Comparison of ENCODE assay signal across 16 mouse cellular contexts in genomic region chr11:94441122-94441521, GRCm38 (mm10). TPM values are rescaled to one million over a fixed set of nuclear protein-coding genes. Genes with fewer than 3 reads are reported as not detected.
DNase-seq lines count a peak whose midpoint lies in the region; ATAC-seq lines count a peak whose summit lies in the region.
"Had no signal": no experiment of that assay in that cellular context is flagged by ENCODE, and none has a peak within 500 bp of the region (broad histone marks: within the 10 kb centered on the region; RNA-seq: fewer than 3 reads in every experiment).

No protein-coding gene starts in this region.

- H3K9me3 ChIP-seq in heart, embryonic 13.5 days: no peaks in the 10 kb centered on the region
- H3K9me3 ChIP-seq in embryonic facial prominence, embryonic 11.5 days (replicated peaks; ENCODE audit: control insufficient read depth, low read length): no peaks in the 10 kb centered on the region
- no peaks in the 10 kb centered on the region for H3K9me3 ChIP-seq in hindbrain, embryonic 13.5 days
- no peaks in the 10 kb centered on the region for H3K9me3 ChIP-seq in midbrain, embryonic 15.5 days
- H3K9me3 ChIP-seq: kidney, embryonic 15.5 days; liver, embryonic 15.5 days had no signal

- H3K9ac ChIP-seq in heart, embryonic 13.5 days: no peak overlapping the region
- no peak overlapping the region for H3K9ac ChIP-seq in embryonic facial prominence, embryonic 11.5 days (replicated peaks; ENCODE audit: low read length)
- peak overlapping the region; percentile 59 for H3K9ac ChIP-seq in hindbrain, embryonic 13.5 days
- H3K9ac ChIP-seq in midbrain, embryonic 15.5 days: no peak overlapping the region
- H3K9ac ChIP-seq: kidney, embryonic 15.5 days; liver, embryonic 15.5 days had no signal

- no peaks in the 10 kb centered on the region for H3K36me3 ChIP-seq in heart, embryonic 13.5 days
- H3K36me3 ChIP-seq in embryonic facial prominence, embryonic 11.5 days (replicated peaks; ENCODE audit: control insufficient read depth, insufficient read depth, low read depth, low read length): no peaks in the 10 kb centered on the region; the same call in 1 of the 2 replicates
- peaks cover 32% of the 10 kb centered on the region for H3K36me3 ChIP-seq in hindbrain, embryonic 13.5 days
- H3K36me3 ChIP-seq in midbrain, embryonic 15.5 days (replicated peaks): no peaks in the 10 kb centered on the region; the same call in 1 of the 2 replicates
- H3K36me3 ChIP-seq: liver, embryonic 15.5 days had no signal

- peaks cover 42% of the 10 kb centered on the region for H3K4me1 ChIP-seq in heart, embryonic 13.5 days
- peaks cover 3% of the 10 kb centered on the region; the same call in 1 of the 2 replicates for H3K4me1 ChIP-seq in embryonic facial prominence, embryonic 11.5 days (ENCODE audit: control insufficient read depth, insufficient read depth, low read length)
- peaks cover 72% of the 10 kb centered on the region for H3K4me1 ChIP-seq in hindbrain, embryonic 13.5 days (replicated peaks)
- peaks cover 44% of the 10 kb centered on the region for H3K4me1 ChIP-seq in midbrain, embryonic 15.5 days
- H3K4me1 ChIP-seq: liver, embryonic 15.5 days had no signal

- WGBS in heart, embryonic 13.5 days: 30% methylated on average over 7 of the region's 7 CpGs
- 60% methylated on average over 7 of the region's 7 CpGs for WGBS in embryonic facial prominence, embryonic 11.5 days
- WGBS in hindbrain, embryonic 13.5 days: 29% methylated on average over 7 of the region's 7 CpGs
- WGBS in midbrain, embryonic 15.5 days: 17% methylated on average over 7 of the region's 7 CpGs

- no peak overlapping the region for H3K4me3 ChIP-seq in heart, embryonic 13.5 days
- no peak overlapping the region for H3K4me3 ChIP-seq in embryonic facial prominence, embryonic 11.5 days (ENCODE audit: low read depth, low read length)
- no peak overlapping the region for H3K4me3 ChIP-seq in hindbrain, embryonic 13.5 days
- H3K4me3 ChIP-seq in midbrain, embryonic 15.5 days: no peak overlapping the region
- H3K4me3 ChIP-seq: kidney, embryonic 15.5 days; liver, embryonic 15.5 days had no signal

- no peak for DNase-seq in heart, adult 9 months (ENCODE audit: low spot score in 2 of 2)
- DNase-seq in embryonic facial prominence, embryonic 11.5 days (ENCODE audit: low spot score): no peak
- DNase-seq in urinary bladder, postnatal 4 days (ENCODE audit: low spot score in 2 of 2): no peak
- no peak for DNase-seq in kidney, postnatal 36 days
- DNase-seq: cerebellum, adult 9-11 months; right cerebral cortex, adult 18-20 months had no signal

- ATAC-seq in heart, embryonic 13.5 days (ENCODE audit: extremely low read depth, insufficient number of reproducible peaks, low FRiP score, low TSS enrichment): no peak
- 0 out of 2 replicates have a peak, but pooled peaks have one; percentile 46 for ATAC-seq in embryonic facial prominence, embryonic 11.5 days (replicated peaks; ENCODE audit: insufficient number of reproducible peaks, low FRiP score, low TSS enrichment, low read depth)
- no peak for ATAC-seq in hindbrain, embryonic 13.5 days (ENCODE audit: low FRiP score)
- ATAC-seq in midbrain, embryonic 15.5 days (replicated peaks): peak; percentile 62; the same call in 1 of the 2 replicates
- no peak for ATAC-seq in megakaryocyte progenitor cell, adult 5-6 weeks (replicated peaks; ENCODE audit: poor library complexity)
- ATAC-seq: Patski had no signal

- H3K4me2 ChIP-seq in heart, embryonic 13.5 days: no peak overlapping the region
- no peak overlapping the region for H3K4me2 ChIP-seq in embryonic facial prominence, embryonic 11.5 days (ENCODE audit: low read depth, low read length)
- no peak overlapping the region for H3K4me2 ChIP-seq in hindbrain, embryonic 13.5 days
- no peak overlapping the region for H3K4me2 ChIP-seq in midbrain, embryonic 15.5 days
- H3K4me2 ChIP-seq: kidney, embryonic 15.5 days; liver, embryonic 15.5 days had no signal

- peaks cover 56% of the 10 kb centered on the region for H3K27me3 ChIP-seq in heart, embryonic 13.5 days (replicated peaks)
- no peaks in the 10 kb centered on the region for H3K27me3 ChIP-seq in embryonic facial prominence, embryonic 11.5 days (ENCODE audit: control insufficient read depth, insufficient read depth, low read length)
- H3K27me3 ChIP-seq in hindbrain, embryonic 13.5 days: no peaks in the 10 kb centered on the region
- no peaks in the 10 kb centered on the region for H3K27me3 ChIP-seq in midbrain, embryonic 15.5 days (replicated peaks)
- H3K27me3 ChIP-seq: Patski had no signal

- peak overlapping the region; percentile 51 for H3K27ac ChIP-seq in heart, embryonic 13.5 days (replicated peaks)
- no peak overlapping the region for H3K27ac ChIP-seq in embryonic facial prominence, embryonic 11.5 days (replicated peaks; ENCODE audit: low read depth, low read length)
- H3K27ac ChIP-seq in hindbrain, embryonic 13.5 days: peak overlapping the region; percentile 79
- peak overlapping the region; percentile 55 for H3K27ac ChIP-seq in midbrain, embryonic 15.5 days
- H3K27ac ChIP-seq: kidney, embryonic 15.5 days; liver, embryonic 15.5 days had no signal

RNA-seq across cellular contexts. Expression of gene Cacna1g, which starts 32.9 kb away (rescaled TPM):
- 3.4 and 5.8 TPM in 2 replicates for polyA plus RNA-seq in heart, embryonic 13.5 days (2015; fragmentation: Nextera tagmentation; extraction: Ambion mirVana)
- 10.9 and 14.1 TPM in 2 replicates for polyA plus RNA-seq in embryonic facial prominence, embryonic 11.5 days (2014; fragmentation: Nextera tagmentation; extraction: Ambion mirVana)
- 13.6 and 14.2 TPM in 2 replicates for polyA plus RNA-seq in hindbrain, embryonic 13.5 days (2015; fragmentation: Nextera tagmentation; extraction: Ambion mirVana)
- polyA plus RNA-seq in midbrain, embryonic 15.5 days (2015; fragmentation: Nextera tagmentation; extraction: Ambion mirVana): 17.7 and 20.7 TPM in 2 replicates
- total RNA-seq in megakaryocyte progenitor cell, adult 5-6 weeks (2015): not detected in 2 replicates
- total RNA-seq in megakaryocyte progenitor cell, adult 5-6 weeks (2017): not detected in 2 replicates
- total RNA-seq: granulocyte monocyte progenitor cell, adult 5-6 weeks; monocyte, adult 5-6 weeks had no signal

RNA-seq across cellular contexts. Expression of gene Spata20, which starts 44.9 kb away (rescaled TPM):
- 0.45 and 0.47 TPM in 2 replicates for polyA plus RNA-seq in heart, embryonic 13.5 days (2015; fragmentation: Nextera tagmentation; extraction: Ambion mirVana)
- 0.08 and 0.27 TPM in 2 replicates for polyA plus RNA-seq in embryonic facial prominence, embryonic 11.5 days (2014; fragmentation: Nextera tagmentation; extraction: Ambion mirVana)
- 0.17 and 0.56 TPM in 2 replicates for polyA plus RNA-seq in hindbrain, embryonic 13.5 days (2015; fragmentation: Nextera tagmentation; extraction: Ambion mirVana)
- 0.48 and 0.69 TPM in 2 replicates for polyA plus RNA-seq in midbrain, embryonic 15.5 days (2015; fragmentation: Nextera tagmentation; extraction: Ambion mirVana)
- total RNA-seq in megakaryocyte progenitor cell, adult 5-6 weeks (2015): not detected in 2 replicates
- total RNA-seq in megakaryocyte progenitor cell, adult 5-6 weeks (2017): not detected in 2 replicates
- total RNA-seq: granulocyte monocyte progenitor cell, adult 5-6 weeks; left cerebral cortex, adult 18-20 months had no signal
- polyA plus RNA-seq: liver, embryonic 15.5 days had no signal

RNA-seq across cellular contexts. Expression of gene Abcc3, which starts 48.3 kb away (rescaled TPM):
- 0.96 and 1.6 TPM in 2 replicates for polyA plus RNA-seq in heart, embryonic 13.5 days (2015; fragmentation: Nextera tagmentation; extraction: Ambion mirVana)
- 0.60 and 0.63 TPM in 2 replicates for polyA plus RNA-seq in embryonic facial prominence, embryonic 11.5 days (2014; fragmentation: Nextera tagmentation; extraction: Ambion mirVana)
- 0.50 and 0.77 TPM in 2 replicates for polyA plus RNA-seq in hindbrain, embryonic 13.5 days (2015; fragmentation: Nextera tagmentation; extraction: Ambion mirVana)
- polyA plus RNA-seq in midbrain, embryonic 15.5 days (2015; fragmentation: Nextera tagmentation; extraction: Ambion mirVana): 0.70 and 1.3 TPM in 2 replicates
- 0.07 and 0.56 TPM in 2 replicates for total RNA-seq in megakaryocyte progenitor cell, adult 5-6 weeks (2015)
- total RNA-seq in megakaryocyte progenitor cell, adult 5-6 weeks (2017): 0.17 TPM in 1 of 2 replicates, not detected in the other

RNA-seq across cellular contexts. Expression of gene Epn3, which starts 58.7 kb away (rescaled TPM):
- polyA plus RNA-seq in heart, embryonic 13.5 days (2015; fragmentation: Nextera tagmentation; extraction: Ambion mirVana): 11.8 and 12.5 TPM in 2 replicates
- 1.5 and 2.3 TPM in 2 replicates for polyA plus RNA-seq in embryonic facial prominence, embryonic 11.5 days (2014; fragmentation: Nextera tagmentation; extraction: Ambion mirVana)
- 0.44 and 0.90 TPM in 2 replicates for polyA plus RNA-seq in hindbrain, embryonic 13.5 days (2015; fragmentation: Nextera tagmentation; extraction: Ambion mirVana)
- polyA plus RNA-seq in midbrain, embryonic 15.5 days (2015; fragmentation: Nextera tagmentation; extraction: Ambion mirVana): 0.72 and 1.2 TPM in 2 replicates
- total RNA-seq in megakaryocyte progenitor cell, adult 5-6 weeks (2015): not detected in 2 replicates
- 0.03 TPM in 1 of 2 replicates, not detected in the other for total RNA-seq in megakaryocyte progenitor cell, adult 5-6 weeks (2017)
- total RNA-seq: granulocyte monocyte progenitor cell, adult 5-6 weeks; monocyte, adult 5-6 weeks had no signal

Comparison
In these comparisons a context has a peak if more than half of its experiments do, and no peak if none do; other contexts are left out.
1. ATAC-seq: peak in embryonic facial prominence, embryonic 11.5 days (single experiment) and midbrain, embryonic 15.5 days (single experiment); none in heart, embryonic 13.5 days (single experiment), hindbrain, embryonic 13.5 days (single experiment) and megakaryocyte progenitor cell, adult 5-6 weeks (single experiment).